Mouse (Mus musculus): Measurements from ENCODE around the gene Cacna1c. TPM values are rescaled to one million over a fixed set of nuclear protein-coding genes. Genes with fewer than 3 reads are reported as not detected.

The Cacna1c gene
- polyA plus RNA-seq, 1 experiment from 2014 or later, result 2.3 TPM

GRCm38 (mm10) chr6:118724388-118724787, 471.8 kb downstream of the Cacna1c start:
- Histone ChIP-seq H3K4me2 (no peak overlapping the region), H3K27ac (ENCODE audit: low read depth, low read length) (no peak overlapping the region), H3K36me3 (ENCODE audit: control insufficient read depth, insufficient read depth, low read length) (no peaks in the 10 kb centered on the region), H3K9me3 (ENCODE audit: control insufficient read depth, low read length) (no peaks in the 10 kb centered on the region), H3K9ac (ENCODE audit: low read depth, low read length) (no peak overlapping the region), H3K4me1 (replicated peaks; ENCODE audit: control insufficient read depth, insufficient read depth, low read length) (no peaks in the 10 kb centered on the region), H3K27me3 (replicated peaks; ENCODE audit: control insufficient read depth, insufficient read depth, low read length) (no peaks in the 10 kb centered on the region), H3K4me3 (ENCODE audit: low read depth, low read length) (no peak overlapping the region)
- no peak for DNase-seq (ENCODE audit: low spot score)
- ATAC-seq (replicated peaks; ENCODE audit: low FRiP score), result no peak
- 81% methylated on average over 6 of the region's 6 CpGs for WGBS

GRCm38 (mm10) chr6:118722336-118722735, 473.9 kb downstream of the Cacna1c start:
- Histone ChIP-seq H3K27me3 (replicated peaks; ENCODE audit: control insufficient read depth, insufficient read depth, low read length) (no peaks in the 10 kb centered on the region), H3K36me3 (ENCODE audit: control insufficient read depth, insufficient read depth, low read length) (no peaks in the 10 kb centered on the region), H3K9me3 (ENCODE audit: control insufficient read depth, low read length) (no peaks in the 10 kb centered on the region), H3K27ac (ENCODE audit: low read depth, low read length) (no peak overlapping the region), H3K4me2 (no peak overlapping the region), H3K9ac (ENCODE audit: low read depth, low read length) (no peak overlapping the region), H3K4me1 (replicated peaks; ENCODE audit: control insufficient read depth, insufficient read depth, low read length) (no peaks in the 10 kb centered on the region), H3K4me3 (ENCODE audit: low read depth, low read length) (no peak overlapping the region)
- DNase-seq (ENCODE audit: low spot score) (no peak), ATAC-seq (replicated peaks; ENCODE audit: low FRiP score) (no peak)
- WGBS, result 68% methylated on average over 6 of the region's 6 CpGs

- DNase-seq (ENCODE audit: low spot score) (no peak), ATAC-seq (replicated peaks; ENCODE audit: low FRiP score) (no peak)
- Histone ChIP-seq H3K4me1 (replicated peaks; ENCODE audit: control insufficient read depth, insufficient read depth, low read length) (no peaks in the 10 kb centered on the region), H3K27me3 (replicated peaks; ENCODE audit: control insufficient read depth, insufficient read depth, low read length) (no peaks in the 10 kb centered on the region), H3K4me3 (ENCODE audit: low read depth, low read length) (no peak overlapping the region), H3K36me3 (ENCODE audit: control insufficient read depth, insufficient read depth, low read length) (no peaks in the 10 kb centered on the region), H3K4me2 (no peak overlapping the region), H3K27ac (ENCODE audit: low read depth, low read length) (no peak overlapping the region), H3K9ac (ENCODE audit: low read depth, low read length) (no peak overlapping the region), H3K9me3 (ENCODE audit: control insufficient read depth, low read length) (no peaks in the 10 kb centered on the region)
- 84% methylated on average over 1 of the region's 1 CpGs for WGBS
Measured at GRCm38 (mm10) chr6:118719486-118719885, 476.7 kb downstream of the Cacna1c start.

GRCm38 (mm10) chr6:118713286-118713685, 482.9 kb downstream of the Cacna1c start:
- 88% methylated on average over 5 of the region's 5 CpGs for WGBS
- no peak overlapping the region for H3K4me3 ChIP-seq (ENCODE audit: low read depth, low read length)
- no peak overlapping the region for H3K9ac ChIP-seq (ENCODE audit: low read depth, low read length)
- no peak for ATAC-seq (replicated peaks; ENCODE audit: low FRiP score)
- H3K27me3 ChIP-seq (replicated peaks; ENCODE audit: control insufficient read depth, insufficient read depth, low read length), result no peaks in the 10 kb centered on the region
- no peak overlapping the region for H3K27ac ChIP-seq (ENCODE audit: low read depth, low read length)
- H3K4me1 ChIP-seq (replicated peaks; ENCODE audit: control insufficient read depth, insufficient read depth, low read length), result no peaks in the 10 kb centered on the region
- no peaks in the 10 kb centered on the region for H3K9me3 ChIP-seq (ENCODE audit: control insufficient read depth, low read length)
- no peaks in the 10 kb centered on the region for H3K36me3 ChIP-seq (ENCODE audit: control insufficient read depth, insufficient read depth, low read length)
- DNase-seq (ENCODE audit: low spot score), result no peak
- H3K4me2 ChIP-seq, result no peak overlapping the region

GRCm38 (mm10) chr6:118711677-118712322, 484.4 kb downstream of the Cacna1c start:
- Histone ChIP-seq H3K27ac (ENCODE audit: low read depth, low read length) (no peak overlapping the region), H3K4me1 (replicated peaks; ENCODE audit: control insufficient read depth, insufficient read depth, low read length) (no peaks in the 10 kb centered on the region), H3K36me3 (ENCODE audit: control insufficient read depth, insufficient read depth, low read length) (no peaks in the 10 kb centered on the region), H3K27me3 (replicated peaks; ENCODE audit: control insufficient read depth, insufficient read depth, low read length) (no peaks in the 10 kb centered on the region), H3K9ac (ENCODE audit: low read depth, low read length) (no peak overlapping the region), H3K4me3 (ENCODE audit: low read depth, low read length) (no peak overlapping the region), H3K9me3 (ENCODE audit: control insufficient read depth, low read length) (no peaks in the 10 kb centered on the region), H3K4me2 (no peak overlapping the region)
- WGBS, result 83% methylated on average over 14 of the region's 14 CpGs
- ATAC-seq (replicated peaks; ENCODE audit: low FRiP score), result no peak
- DNase-seq (ENCODE audit: low spot score), result no peak

- Histone ChIP-seq H3K4me1 (replicated peaks; ENCODE audit: control insufficient read depth, insufficient read depth, low read length) (no peaks in the 10 kb centered on the region), H3K9ac (ENCODE audit: low read depth, low read length) (no peak overlapping the region), H3K4me2 (no peak overlapping the region), H3K4me3 (ENCODE audit: low read depth, low read length) (no peak overlapping the region), H3K27ac (ENCODE audit: low read depth, low read length) (no peak overlapping the region), H3K36me3 (ENCODE audit: control insufficient read depth, insufficient read depth, low read length) (no peaks in the 10 kb centered on the region), H3K9me3 (ENCODE audit: control insufficient read depth, low read length) (no peaks in the 10 kb centered on the region), H3K27me3 (replicated peaks; ENCODE audit: control insufficient read depth, insufficient read depth, low read length) (peaks cover 4% of the 10 kb centered on the region; the same call in 1 of the 2 replicates)
- ATAC-seq (replicated peaks; ENCODE audit: low FRiP score) (no peak), DNase-seq (ENCODE audit: low spot score) (no peak)
- WGBS, result 83% methylated on average over 4 of the region's 4 CpGs
Measured at GRCm38 (mm10) chr6:118707066-118707465, 489.2 kb downstream of the Cacna1c start.

- H3K9me3 ChIP-seq (ENCODE audit: control insufficient read depth, low read length), result no peaks in the 10 kb centered on the region
- ATAC-seq (replicated peaks; ENCODE audit: low FRiP score) (no peak), DNase-seq (ENCODE audit: low spot score) (no peak)
- no peaks in the 10 kb centered on the region for H3K36me3 ChIP-seq (ENCODE audit: control insufficient read depth, insufficient read depth, low read length)
- no peak overlapping the region for H3K4me3 ChIP-seq (ENCODE audit: low read depth, low read length)
- peaks cover 4% of the 10 kb centered on the region; the same call in 1 of the 2 replicates for H3K27me3 ChIP-seq (replicated peaks; ENCODE audit: control insufficient read depth, insufficient read depth, low read length)
- WGBS, result 82% methylated on average over 7 of the region's 7 CpGs
- H3K4me1 ChIP-seq (replicated peaks; ENCODE audit: control insufficient read depth, insufficient read depth, low read length), result no peaks in the 10 kb centered on the region
- H3K27ac ChIP-seq (ENCODE audit: low read depth, low read length), result no peak overlapping the region
- no peak overlapping the region for H3K9ac ChIP-seq (ENCODE audit: low read depth, low read length)
- no peak overlapping the region for H3K4me2 ChIP-seq
Measured at GRCm38 (mm10) chr6:118705840-118706239, 490.4 kb downstream of the Cacna1c start.

GRCm38 (mm10) chr6:118694626-118695025, 501.6 kb downstream of the Cacna1c start:
- DNase-seq (ENCODE audit: low spot score) (no peak), ATAC-seq (replicated peaks; ENCODE audit: low FRiP score) (no peak)
- WGBS, result 67% methylated on average over 4 of the region's 4 CpGs
- Histone ChIP-seq H3K27ac (ENCODE audit: low read depth, low read length) (no peak overlapping the region), H3K9ac (ENCODE audit: low read depth, low read length) (no peak overlapping the region), H3K4me3 (ENCODE audit: low read depth, low read length) (no peak overlapping the region), H3K4me1 (replicated peaks; ENCODE audit: control insufficient read depth, insufficient read depth, low read length) (no peaks in the 10 kb centered on the region), H3K9me3 (ENCODE audit: control insufficient read depth, low read length) (no peaks in the 10 kb centered on the region), H3K36me3 (ENCODE audit: control insufficient read depth, insufficient read depth, low read length) (no peaks in the 10 kb centered on the region), H3K4me2 (no peak overlapping the region), H3K27me3 (replicated peaks; ENCODE audit: control insufficient read depth, insufficient read depth, low read length) (no peaks in the 10 kb centered on the region)

- Histone ChIP-seq H3K27me3 (replicated peaks; ENCODE audit: control insufficient read depth, insufficient read depth, low read length) (no peaks in the 10 kb centered on the region), H3K4me2 (no peak overlapping the region), H3K4me1 (replicated peaks; ENCODE audit: control insufficient read depth, insufficient read depth, low read length) (no peaks in the 10 kb centered on the region), H3K9me3 (ENCODE audit: control insufficient read depth, low read length) (no peaks in the 10 kb centered on the region), H3K27ac (ENCODE audit: low read depth, low read length) (no peak overlapping the region), H3K4me3 (ENCODE audit: low read depth, low read length) (no peak overlapping the region), H3K9ac (ENCODE audit: low read depth, low read length) (no peak overlapping the region), H3K36me3 (ENCODE audit: control insufficient read depth, insufficient read depth, low read length) (no peaks in the 10 kb centered on the region)
- no peak for ATAC-seq (replicated peaks; ENCODE audit: low FRiP score)
- no peak for DNase-seq (ENCODE audit: low spot score)
- WGBS, result 85% methylated on average over 3 of the region's 3 CpGs
Measured at GRCm38 (mm10) chr6:118689447-118689846, 506.8 kb downstream of the Cacna1c start.
